20 mouse cellular contexts compared by ENCODE assay signal in the genomic region with DNA sequence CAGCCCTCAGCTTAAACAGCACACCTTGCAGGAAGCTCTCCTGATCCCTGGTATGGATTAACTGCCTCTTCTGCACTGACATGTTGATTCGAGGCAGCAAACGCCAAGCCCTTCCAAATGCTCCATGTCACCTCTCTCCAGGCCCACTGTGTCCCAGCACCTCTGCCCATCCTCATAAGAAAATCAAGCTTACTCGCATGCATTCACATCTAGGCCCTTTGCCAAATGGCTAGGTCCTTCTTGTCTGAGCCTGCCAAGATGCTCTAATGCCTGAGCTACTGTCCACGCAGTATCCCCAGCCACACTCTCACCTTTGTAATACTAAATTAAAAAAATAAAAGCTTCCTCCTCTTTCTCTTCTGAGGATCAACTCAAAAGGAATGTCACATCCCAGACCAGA.
DNase-seq lines count a peak whose midpoint lies in the region; ATAC-seq and TF ChIP-seq lines count a peak whose summit lies in the region.
"Had no signal": no experiment of that assay in that cellular context is flagged by ENCODE, and none has a peak within 500 bp of the region (broad histone marks: within the 10 kb centered on the region; RNA-seq: fewer than 3 reads in every experiment).

No protein-coding gene starts in this region.

- no peaks in the 10 kb centered on the region for H3K9me3 ChIP-seq in heart, embryonic 12.5 days (replicated peaks)
- no peaks in the 10 kb centered on the region for H3K9me3 ChIP-seq in midbrain, postnatal 0 days (ENCODE audit: low read length)
- no peaks in the 10 kb centered on the region for H3K9me3 ChIP-seq in midbrain, embryonic 11.5 days (ENCODE audit: control insufficient read depth, low read length)
- no peaks in the 10 kb centered on the region for H3K9me3 ChIP-seq in embryonic facial prominence, embryonic 15.5 days (replicated peaks)
- H3K9me3 ChIP-seq: embryonic facial prominence, embryonic 12.5 days; forebrain, embryonic 15.5 days; heart, embryonic 10.5 days; heart, embryonic 15.5 days had no signal

- TF ChIP-seq CTCF in midbrain, postnatal 0 days (IDR thresholded peaks at IDR 0.05) = no peak

- ATAC-seq in heart, embryonic 12.5 days (ENCODE audit: insufficient number of reproducible peaks, low FRiP score) = no peak
- ATAC-seq in midbrain, postnatal 0 days (ENCODE audit: low FRiP score) = no peak
- ATAC-seq in midbrain, embryonic 11.5 days (ENCODE audit: low FRiP score) = no peak
- ATAC-seq in embryonic facial prominence, embryonic 15.5 days (ENCODE audit: insufficient number of reproducible peaks, low FRiP score, low TSS enrichment, low read depth) = no peak
- ATAC-seq: forebrain, embryonic 15.5 days; intestine, embryonic 16.5 days had no signal

- H3K4me2 ChIP-seq in heart, embryonic 12.5 days = no peak overlapping the region
- no peak overlapping the region for H3K4me2 ChIP-seq in midbrain, postnatal 0 days (ENCODE audit: low read depth, low read length, poor library complexity, severe bottlenecking)
- no peak overlapping the region for H3K4me2 ChIP-seq in midbrain, embryonic 11.5 days
- no peak overlapping the region for H3K4me2 ChIP-seq in embryonic facial prominence, embryonic 15.5 days (replicated peaks)
- H3K4me2 ChIP-seq: embryonic facial prominence, embryonic 12.5 days; forebrain, embryonic 15.5 days; heart, embryonic 15.5 days; hindbrain, embryonic 14.5 days had no signal

- no peak overlapping the region for H3K4me3 ChIP-seq in heart, embryonic 12.5 days
- H3K4me3 ChIP-seq in midbrain, postnatal 0 days (ENCODE audit: low read depth, low read length) = no peak overlapping the region
- H3K4me3 ChIP-seq in midbrain, embryonic 11.5 days (ENCODE audit: low read depth, low read length) = no peak overlapping the region
- H3K4me3 ChIP-seq in embryonic facial prominence, embryonic 15.5 days (replicated peaks) = no peak overlapping the region
- H3K4me3 ChIP-seq: embryonic facial prominence, embryonic 12.5 days; forebrain, embryonic 15.5 days; heart, embryonic 10.5 days; heart, embryonic 15.5 days had no signal

- H3K27ac ChIP-seq in heart, embryonic 12.5 days (ENCODE audit: poor library complexity, severe bottlenecking) = no peak overlapping the region
- H3K27ac ChIP-seq in midbrain, postnatal 0 days (ENCODE audit: low read depth, low read length) = no peak overlapping the region
- H3K27ac ChIP-seq in midbrain, embryonic 11.5 days (ENCODE audit: low read depth, low read length) = no peak overlapping the region
- H3K27ac ChIP-seq in embryonic facial prominence, embryonic 15.5 days (replicated peaks) = 0 out of 2 replicates have a peak overlapping the region, but pooled peaks have one; percentile 31
- H3K27ac ChIP-seq: embryonic facial prominence, embryonic 12.5 days; forebrain, embryonic 15.5 days; heart, embryonic 10.5 days; heart, embryonic 15.5 days; hindbrain, embryonic 14.5 days had no signal

- no peaks in the 10 kb centered on the region for H3K27me3 ChIP-seq in heart, embryonic 12.5 days (replicated peaks)
- no peaks in the 10 kb centered on the region for H3K27me3 ChIP-seq in midbrain, postnatal 0 days (ENCODE audit: insufficient read depth, low read length)
- no peaks in the 10 kb centered on the region for H3K27me3 ChIP-seq in midbrain, embryonic 11.5 days (ENCODE audit: control insufficient read depth, insufficient read depth, low read length)
- no peaks in the 10 kb centered on the region for H3K27me3 ChIP-seq in embryonic facial prominence, embryonic 15.5 days
- H3K27me3 ChIP-seq: embryonic facial prominence, embryonic 12.5 days; forebrain, embryonic 15.5 days; heart, embryonic 15.5 days had no signal

- DNase-seq in heart, adult 11 months = peak; percentile 78
- peak; percentile 64 for DNase-seq in midbrain, postnatal 0 days (ENCODE audit: low spot score)
- DNase-seq in midbrain, embryonic 11.5 days (ENCODE audit: low spot score, missing footprints) = no peak
- no peak for DNase-seq in thymus, postnatal 10 days (ENCODE audit: low spot score in 2 of 2)
- DNase-seq: adrenal gland, adult 8-10 months; adrenal gland, postnatal 36 days; cerebellum, adult 11 months; cerebellum, adult 9-11 months; embryo, embryonic 11 days; gastrocnemius, postnatal 36 days; heart, adult 18-20 months; heart, postnatal 14 days had no signal

- H3K4me1 ChIP-seq in heart, embryonic 12.5 days (replicated peaks) = peaks cover 2% of the 10 kb centered on the region; the same call in 1 of the 2 replicates
- no peaks in the 10 kb centered on the region for H3K4me1 ChIP-seq in midbrain, postnatal 0 days (ENCODE audit: insufficient read depth, low read length)
- H3K4me1 ChIP-seq in midbrain, embryonic 11.5 days (ENCODE audit: control insufficient read depth, insufficient read depth, low read length) = no peaks in the 10 kb centered on the region
- H3K4me1 ChIP-seq in embryonic facial prominence, embryonic 15.5 days = peaks cover 16% of the 10 kb centered on the region
- H3K4me1 ChIP-seq: forebrain, embryonic 15.5 days; heart, embryonic 10.5 days; heart, embryonic 15.5 days had no signal

- WGBS in heart, embryonic 12.5 days = 69% methylated on average over 4 of the region's 4 CpGs
- 77% methylated on average over 4 of the region's 4 CpGs for WGBS in midbrain, postnatal 0 days
- WGBS in midbrain, embryonic 11.5 days = 82% methylated on average over 4 of the region's 4 CpGs
- WGBS in embryonic facial prominence, embryonic 15.5 days = 71% methylated on average over 4 of the region's 4 CpGs

- H3K36me3 ChIP-seq in heart, embryonic 12.5 days = no peaks in the 10 kb centered on the region
- no peaks in the 10 kb centered on the region for H3K36me3 ChIP-seq in midbrain, postnatal 0 days (ENCODE audit: insufficient read depth, low read length)
- H3K36me3 ChIP-seq in midbrain, embryonic 11.5 days (ENCODE audit: control insufficient read depth, insufficient read depth, low read length) = no peaks in the 10 kb centered on the region
- H3K36me3 ChIP-seq in embryonic facial prominence, embryonic 15.5 days = no peaks in the 10 kb centered on the region
- H3K36me3 ChIP-seq: embryonic facial prominence, embryonic 12.5 days; forebrain, embryonic 15.5 days; heart, embryonic 10.5 days; heart, embryonic 15.5 days had no signal

- no peak overlapping the region for H3K9ac ChIP-seq in heart, embryonic 12.5 days
- no peak overlapping the region for H3K9ac ChIP-seq in midbrain, postnatal 0 days (replicated peaks; ENCODE audit: low read length, poor library complexity, severe bottlenecking)
- H3K9ac ChIP-seq in midbrain, embryonic 11.5 days (ENCODE audit: low read length) = no peak overlapping the region
- H3K9ac ChIP-seq in embryonic facial prominence, embryonic 15.5 days = no peak overlapping the region
- H3K9ac ChIP-seq: embryonic facial prominence, embryonic 12.5 days; forebrain, embryonic 15.5 days; heart, embryonic 15.5 days; hindbrain, embryonic 14.5 days had no signal

Comparison
In these comparisons a context has a peak if more than half of its experiments do, and no peak if none do; other contexts are left out.
1. DNase-seq: peak in heart, adult 11 months (single experiment) and midbrain, postnatal 0 days (single experiment); none in midbrain, embryonic 11.5 days (single experiment) and thymus, postnatal 10 days (0 of 2).